17 mouse cellular contexts compared by ENCODE assay signal in genomic region chr13:6028878-6029277, GRCm38 (mm10).
DNase-seq lines count a peak whose midpoint lies in the region; ATAC-seq and TF ChIP-seq lines count a peak whose summit lies in the region.
"Had no signal": no experiment of that assay in that cellular context is flagged by ENCODE, and none has a peak within 500 bp of the region (broad histone marks: within the 10 kb centered on the region; RNA-seq: fewer than 3 reads in every experiment).

No protein-coding gene starts in this region.

- no peak overlapping the region for H3K4me2 ChIP-seq in limb, embryonic 14.5 days (replicated peaks; ENCODE audit: low read depth, low read length, severe bottlenecking)
- no peak overlapping the region for H3K4me2 ChIP-seq in forebrain, postnatal 0 days (ENCODE audit: low read depth)
- peak overlapping the region; percentile 76 for H3K4me2 ChIP-seq in myocyte (ENCODE audit: low read depth)
- H3K4me2 ChIP-seq: embryonic facial prominence, embryonic 15.5 days; hindbrain, embryonic 15.5 days had no signal

- no peaks in the 10 kb centered on the region for H3K36me3 ChIP-seq in limb, embryonic 14.5 days (ENCODE audit: control insufficient read depth, insufficient read depth, low read length)
- no peaks in the 10 kb centered on the region for H3K36me3 ChIP-seq in limb, embryonic 10.5 days
- H3K36me3 ChIP-seq in forebrain, postnatal 0 days (ENCODE audit: insufficient read depth), result no peaks in the 10 kb centered on the region
- H3K36me3 ChIP-seq in myocyte (ENCODE audit: control insufficient read depth, insufficient read depth), result no peaks in the 10 kb centered on the region
- H3K36me3 ChIP-seq: embryonic facial prominence, embryonic 15.5 days; heart, embryonic 10.5 days; hindbrain, embryonic 15.5 days; midbrain, embryonic 10.5 days had no signal

- H3K4me3 ChIP-seq in limb, embryonic 14.5 days (replicated peaks; ENCODE audit: low read length), result no peak overlapping the region
- no peak overlapping the region for H3K4me3 ChIP-seq in limb, embryonic 10.5 days
- H3K4me3 ChIP-seq in forebrain, postnatal 0 days (ENCODE audit: low read depth, low read length), result no peak overlapping the region
- H3K4me3 ChIP-seq in myocyte, result no peak overlapping the region
- H3K4me3 ChIP-seq: embryonic facial prominence, embryonic 15.5 days; heart, embryonic 10.5 days; hindbrain, embryonic 15.5 days; midbrain, embryonic 10.5 days had no signal

- H3K4me1 ChIP-seq in limb, embryonic 14.5 days (ENCODE audit: control insufficient read depth, insufficient read depth, low read length), result peaks cover 11% of the 10 kb centered on the region; the same call in 1 of the 2 replicates
- peaks cover 20% of the 10 kb centered on the region for H3K4me1 ChIP-seq in limb, embryonic 10.5 days
- H3K4me1 ChIP-seq in forebrain, postnatal 0 days (ENCODE audit: insufficient read depth), result peaks cover 5% of the 10 kb centered on the region; the same call in 1 of the 2 replicates
- H3K4me1 ChIP-seq: hindbrain, embryonic 15.5 days; midbrain, embryonic 10.5 days had no signal

- no peaks in the 10 kb centered on the region for H3K9me3 ChIP-seq in limb, embryonic 14.5 days (ENCODE audit: control insufficient read depth, low read length)
- no peaks in the 10 kb centered on the region for H3K9me3 ChIP-seq in limb, embryonic 10.5 days (replicated peaks)
- no peaks in the 10 kb centered on the region for H3K9me3 ChIP-seq in forebrain, postnatal 0 days (ENCODE audit: low read length)
- H3K9me3 ChIP-seq: embryonic facial prominence, embryonic 15.5 days; heart, embryonic 10.5 days; hindbrain, embryonic 15.5 days; midbrain, embryonic 10.5 days had no signal

- H3ac ChIP-seq in myocyte (ENCODE audit: control insufficient read depth, insufficient read length), result no peak overlapping the region

- peak; percentile 8 for DNase-seq in limb, embryonic 14.5 days (ENCODE audit: low spot score)
- no peak for DNase-seq in limb, embryonic 10.5 days (ENCODE audit: low spot score)
- DNase-seq in forebrain, postnatal 0 days, result peak; percentile 29
- DNase-seq in adrenal gland, adult 8-10 months, result no peak
- no peak for DNase-seq in layer of hippocampus, adult 18-20 months (ENCODE audit: low spot score in 2 of 2)
- DNase-seq in lung, postnatal 4 days, result no peak
- DNase-seq: cerebellum, adult 8-10 months; cerebellum, postnatal 36 days; kidney, postnatal 25 days; left cerebral cortex, postnatal 4 days had no signal

- no peak for TF ChIP-seq CTCF in forebrain, postnatal 0 days (IDR thresholded peaks at IDR 0.05; ENCODE audit: low read depth)

- H3K79me2 ChIP-seq in myocyte (ENCODE audit: control insufficient read depth, insufficient read depth), result no peaks in the 10 kb centered on the region

- no peak for TF ChIP-seq POLR2A in limb, embryonic 14.5 days (IDR thresholded peaks at IDR 0.05; ENCODE audit: borderline replicate concordance, extremely low read depth, insufficient read depth, insufficient read length)
- no peak for TF ChIP-seq POLR2A in myocyte (IDR thresholded peaks at IDR 0.05; ENCODE audit: insufficient read length, low read depth)

- ATAC-seq in limb, embryonic 14.5 days (ENCODE audit: low FRiP score, low read depth), result no peak
- ATAC-seq in forebrain, postnatal 0 days, result no peak
- ATAC-seq: midbrain, embryonic 16.5 days; Patski had no signal

- no peaks in the 10 kb centered on the region for H3K27me3 ChIP-seq in limb, embryonic 14.5 days (ENCODE audit: control insufficient read depth, insufficient read depth, low read length)
- H3K27me3 ChIP-seq in limb, embryonic 10.5 days (ENCODE audit: low read depth, poor library complexity, severe bottlenecking), result no peaks in the 10 kb centered on the region
- H3K27me3 ChIP-seq in forebrain, postnatal 0 days (ENCODE audit: insufficient read depth, low read length), result no peaks in the 10 kb centered on the region
- no peaks in the 10 kb centered on the region for H3K27me3 ChIP-seq in myocyte (ENCODE audit: control insufficient read depth, insufficient read depth, insufficient read length)
- H3K27me3 ChIP-seq: embryonic facial prominence, embryonic 15.5 days; hindbrain, embryonic 15.5 days; Patski had no signal

- WGBS in limb, embryonic 14.5 days, result 31% methylated on average over 4 of the region's 4 CpGs
- WGBS in limb, embryonic 10.5 days, result 74% methylated on average over 4 of the region's 4 CpGs
- WGBS in forebrain, postnatal 0 days, result 27% methylated on average over 4 of the region's 4 CpGs

- H3K9ac ChIP-seq in limb, embryonic 14.5 days (ENCODE audit: low read depth, low read length, severe bottlenecking), result no peak overlapping the region
- no peak overlapping the region for H3K9ac ChIP-seq in forebrain, postnatal 0 days
- H3K9ac ChIP-seq: embryonic facial prominence, embryonic 15.5 days; hindbrain, embryonic 15.5 days had no signal

- no peak overlapping the region for H3K27ac ChIP-seq in limb, embryonic 14.5 days (replicated peaks; ENCODE audit: low read depth, low read length)
- no peak overlapping the region for H3K27ac ChIP-seq in limb, embryonic 10.5 days
- H3K27ac ChIP-seq in forebrain, postnatal 0 days (ENCODE audit: low read depth, low read length), result no peak overlapping the region
- H3K27ac ChIP-seq: embryonic facial prominence, embryonic 15.5 days; hindbrain, embryonic 15.5 days; midbrain, embryonic 10.5 days had no signal

TF ChIP-seq in myocyte, 11 proteins besides CTCF, POLR2A, EP300 and RAD21:
- TF ChIP-seq TCF3 (IDR thresholded peaks at IDR 0.05; ENCODE audit: insufficient read length, low read depth) (no peak), E2F4 (IDR thresholded peaks at IDR 0.05; ENCODE audit: insufficient read depth) (no peak), MYOD1 (IDR thresholded peaks at IDR 0.05; ENCODE audit: control insufficient read depth in 1 of 3, insufficient read length in 2 of 3, low read depth in 2 of 3) (no peak), USF1 (IDR thresholded peaks at IDR 0.05; ENCODE audit: low read depth) (no peak), MYOG (IDR thresholded peaks at IDR 0.05; ENCODE audit: control insufficient read depth in 1 of 3, insufficient read depth in 1 of 3, insufficient read length in 2 of 3, low read depth in 2 of 3) (no peak), MAX (IDR thresholded peaks at IDR 0.05; ENCODE audit: low read depth) (no peak), TCF12 (IDR thresholded peaks at IDR 0.05; ENCODE audit: insufficient read depth, poor library complexity, severe bottlenecking) (no peak), POLR2AphosphoS2 (IDR thresholded peaks at IDR 0.05; ENCODE audit: insufficient read length, low read depth) (no peak), CEBPB (IDR thresholded peaks at IDR 0.05; ENCODE audit: insufficient read depth, poor library complexity, severe bottlenecking) (no peak), REST (IDR thresholded peaks at IDR 0.05; ENCODE audit: insufficient read depth, insufficient read length) (no peak), SRF (IDR thresholded peaks at IDR 0.05; ENCODE audit: control insufficient read depth, insufficient read length, low read depth) (no peak)

Comparison
In these comparisons a context has a peak if more than half of its experiments do, and no peak if none do; other contexts are left out.
1. DNase-seq: peak in limb, embryonic 14.5 days (single experiment) and forebrain, postnatal 0 days (single experiment); none in limb, embryonic 10.5 days (single experiment), adrenal gland, adult 8-10 months (single experiment), layer of hippocampus, adult 18-20 months (0 of 2) and lung, postnatal 4 days (0 of 2).